Mouse (Mus musculus) MEL (cell line): Measurements from ENCODE around the gene Habp4. TPM values are rescaled to one million over a fixed set of nuclear protein-coding genes. Genes with fewer than 3 reads are reported as not detected.

Source experiments
- DNase-seq: peaks from one replicate; pipeline ENCODE4 v3.0.0; 2011; ENCODE audit warnings: low read depth, low spot score
- H3K27ac ChIP-seq: 2 replicates; pipeline ENCODE4 v1.5.1; 2012; ENCODE audit warnings: low read depth, mild to moderate bottlenecking, control low read depth, low read length, moderate library complexity; ENCODE audit not compliant: control insufficient read depth
- H3K27me3 ChIP-seq, 2 experiments: fragments of 150-350 bp in 1 of 2; sonication (generic) in 1 of 2; 2 replicates each; pipeline ENCODE4 v1.6.1; 2012; ENCODE audit warnings: low read length in 2 of 2, mild to moderate bottlenecking in 2 of 2, improper control_type of control experiment in 1 of 2, moderate library complexity in 1 of 2; ENCODE audit not compliant: insufficient read depth in 2 of 2, control insufficient read depth in 1 of 2
- H3K36me3 ChIP-seq, 2 experiments: 2 replicates each; pipeline ENCODE4 v1.6.1; 2012 to 2014; ENCODE audit warnings: low read length in 2 of 2, improper control_type of control experiment in 1 of 2, inconsistent platforms in 1 of 2, mild to moderate bottlenecking in 1 of 2; ENCODE audit not compliant: insufficient read depth in 2 of 2, control insufficient read depth in 1 of 2
- H3K4me1 ChIP-seq, 2 experiments: fragments of 150-350 bp in 1 of 2; sonication (generic) in 1 of 2; 2 replicates each; pipeline ENCODE4 v1.6.1; 2012; ENCODE audit warnings: low read length in 2 of 2, improper control_type of control experiment in 1 of 2, mild to moderate bottlenecking in 1 of 2; ENCODE audit not compliant: insufficient read depth in 2 of 2, control insufficient read depth in 1 of 2
- H3K4me3 ChIP-seq, 2 experiments: fragments of 150-350 bp in 1 of 2; sonication (generic) in 1 of 2; 2 replicates each; pipeline ENCODE4 v1.5.1; 2012; ENCODE audit warnings: low read depth in 2 of 2, low read length in 2 of 2, mild to moderate bottlenecking in 2 of 2, moderate library complexity in 2 of 2, control low read depth in 1 of 2, improper control_type of control experiment in 1 of 2; ENCODE audit not compliant: control insufficient read depth in 1 of 2, insufficient read depth in 1 of 2
- H3K79me2 ChIP-seq: 2 replicates; pipeline ENCODE4 v1.6.1; 2012; ENCODE audit warnings: mild to moderate bottlenecking, low read length, moderate library complexity; ENCODE audit not compliant: control insufficient read depth, poor library complexity, insufficient read depth
- H3K9ac ChIP-seq: 2 replicates; pipeline ENCODE4 v1.6.1; 2012; ENCODE audit warnings: low read depth, mild to moderate bottlenecking, control low read depth, low read length, moderate library complexity; ENCODE audit not compliant: control insufficient read depth, poor library complexity, severe bottlenecking
- H3K9me3 ChIP-seq: fragments of 150-350 bp; sonication (generic); replicated peaks from 2 replicates; pipeline ENCODE4 v1.6.1; 2012; ENCODE audit warnings: mild to moderate bottlenecking, low read length, improper control_type of control experiment, moderate library complexity; ENCODE audit not compliant: insufficient read depth
- CHD1 ChIP-seq: IDR thresholded peaks from 2 replicates; pipeline ENCODE4 v1.6.1; 2012; ENCODE audit warnings: low read depth, mild to moderate bottlenecking, inconsistent platforms, low read length, improper control_type of control experiment
- CHD2 ChIP-seq: IDR thresholded peaks from 2 replicates; pipeline ENCODE4 v1.6.1; 2011; ENCODE audit warnings: low read length, improper control_type of control experiment
- E2F4 ChIP-seq: IDR thresholded peaks from 2 replicates; pipeline ENCODE4 v1.6.1; 2011; ENCODE audit warnings: low read depth, low read length, improper control_type of control experiment, borderline replicate concordance
- ETS1 ChIP-seq: IDR thresholded peaks from 2 replicates; pipeline ENCODE4 v1.6.1; 2012; ENCODE audit warnings: low read depth, mild to moderate bottlenecking, inconsistent platforms, low read length, improper control_type of control experiment, moderate library complexity
- GATA1 ChIP-seq: IDR thresholded peaks from 2 replicates; pipeline ENCODE4 v1.6.1; 2011; ENCODE audit warnings: low read depth, low read length, improper control_type of control experiment
- HCFC1 ChIP-seq: IDR thresholded peaks from 2 replicates; pipeline ENCODE4 v1.6.1; 2012; ENCODE audit warnings: low read depth, mild to moderate bottlenecking, inconsistent platforms, low read length, improper control_type of control experiment, moderate library complexity
- MAZ ChIP-seq: IDR thresholded peaks from 2 replicates; pipeline ENCODE4 v1.6.1; 2012; ENCODE audit warnings: low read depth, mild to moderate bottlenecking, inconsistent platforms, low read length, improper control_type of control experiment
- MEF2A ChIP-seq: IDR thresholded peaks from 2 replicates; pipeline ENCODE4 v1.6.1; 2014; ENCODE audit warnings: low read depth, mild to moderate bottlenecking, inconsistent platforms, low read length, improper control_type of control experiment; ENCODE audit not compliant: poor library complexity, insufficient replicate concordance, severe bottlenecking; ENCODE audit errors: extremely low read depth
- MXI1 ChIP-seq: IDR thresholded peaks from 2 replicates; pipeline ENCODE4 v1.6.1; 2011; ENCODE audit warnings: mild to moderate bottlenecking, low read depth, low read length, improper control_type of control experiment
- MYB ChIP-seq: IDR thresholded peaks from 2 replicates; pipeline ENCODE4 v1.6.1; 2011; ENCODE audit warnings: mild to moderate bottlenecking, low read depth, low read length, improper control_type of control experiment
- MYC ChIP-seq: IDR thresholded peaks from 2 replicates; pipeline ENCODE4 v1.6.1; 2011; ENCODE audit warnings: low read depth, mild to moderate bottlenecking, low read length, improper control_type of control experiment, moderate library complexity
- NELFE ChIP-seq: IDR thresholded peaks from 2 replicates; pipeline ENCODE4 v1.6.1; 2011; ENCODE audit warnings: low read depth, low read length, improper control_type of control experiment
- NRF1 ChIP-seq: IDR thresholded peaks from 2 replicates; pipeline ENCODE4 v1.6.1; 2014; ENCODE audit warnings: low read depth, mild to moderate bottlenecking, inconsistent platforms, low read length, improper control_type of control experiment, moderate library complexity; ENCODE audit not compliant: poor library complexity, insufficient read depth, severe bottlenecking
- POLR2A ChIP-seq, 2 experiments: IDR thresholded peaks; 2 replicates each; pipeline ENCODE4 v1.6.1; 2011 to 2012; ENCODE audit warnings: low read length in 2 of 2, mild to moderate bottlenecking in 2 of 2, control low read depth in 1 of 2, improper control_type of control experiment in 1 of 2, low read depth in 1 of 2, moderate library complexity in 1 of 2; ENCODE audit not compliant: control insufficient read depth in 1 of 2, insufficient read depth in 1 of 2, poor library complexity in 1 of 2
- POLR2AphosphoS2 ChIP-seq: IDR thresholded peaks from 2 replicates; pipeline ENCODE4 v1.6.1; 2011; ENCODE audit warnings: low read length, improper control_type of control experiment
- POLR2AphosphoS5 ChIP-seq: IDR thresholded peaks from 2 replicates; pipeline ENCODE4 v1.6.1; 2012; ENCODE audit warnings: low read depth, borderline replicate concordance, mild to moderate bottlenecking, inconsistent platforms, low read length, moderate library complexity, mixed read lengths
- RCOR1 ChIP-seq: IDR thresholded peaks from 2 replicates; pipeline ENCODE4 v1.6.1; 2012; ENCODE audit warnings: low read depth, mild to moderate bottlenecking, inconsistent platforms, low read length, improper control_type of control experiment
- SIN3A ChIP-seq: IDR thresholded peaks from 2 replicates; pipeline ENCODE4 v1.6.1; 2012; ENCODE audit warnings: low read length, improper control_type of control experiment, inconsistent platforms
- SMC3 ChIP-seq: IDR thresholded peaks from 2 replicates; pipeline ENCODE4 v1.6.1; 2011; ENCODE audit warnings: low read depth, low read length, improper control_type of control experiment
- TBP ChIP-seq: IDR thresholded peaks from 2 replicates; pipeline ENCODE4 v1.8.0; 2011; ENCODE audit warnings: low read depth, low read length, improper control_type of control experiment
- UBTF ChIP-seq: IDR thresholded peaks from 2 replicates; pipeline ENCODE4 v1.6.1; 2012; ENCODE audit warnings: low read depth, mild to moderate bottlenecking, inconsistent platforms, low read length, improper control_type of control experiment, moderate library complexity, borderline replicate concordance; ENCODE audit not compliant: insufficient read depth
- USF1 ChIP-seq: IDR thresholded peaks from 2 replicates; pipeline ENCODE4 v1.6.1; 2014; ENCODE audit warnings: low read depth, mild to moderate bottlenecking, inconsistent platforms, low read length, improper control_type of control experiment, moderate library complexity
- USF2 ChIP-seq, 2 experiments: IDR thresholded peaks; 2 replicates each; pipeline ENCODE4 v1.6.1; 2011 to 2012; ENCODE audit warnings: improper control_type of control experiment in 2 of 2, low read length in 2 of 2, borderline replicate concordance in 1 of 2, inconsistent platforms in 1 of 2, low read depth in 1 of 2, mild to moderate bottlenecking in 1 of 2; ENCODE audit not compliant: insufficient read depth in 1 of 2
- ZC3H11A ChIP-seq: IDR thresholded peaks from 2 replicates; pipeline ENCODE4 v1.6.1; 2012; ENCODE audit warnings: low read depth, mild to moderate bottlenecking, inconsistent platforms, low read length, improper control_type of control experiment
- ZKSCAN1 ChIP-seq: IDR thresholded peaks from 2 replicates; pipeline ENCODE4 v1.6.1; 2012; ENCODE audit warnings: low read depth, mild to moderate bottlenecking, inconsistent platforms, low read length, improper control_type of control experiment, moderate library complexity
- ZNF384 ChIP-seq: IDR thresholded peaks from 2 replicates; pipeline ENCODE4 v1.6.1; 2012; ENCODE audit warnings: low read depth, mild to moderate bottlenecking, inconsistent platforms, low read length, improper control_type of control experiment
- polyA plus RNA-seq, 2 experiments: library from polyadenylated mRNA; stranded (reverse) in 1 of 2; unstranded in 1 of 2; fragments of >175 nt in 1 of 2; fragments of >200 nt in 1 of 2; gene quantifications; 2 replicates each; pipeline versions ENCODE4 v1.2.1 to v1.2.4; 2012; ENCODE audit warnings: low replicate concordance in 2 of 2, low read depth in 1 of 2; ENCODE audit not compliant: insufficient read length in 2 of 2, insufficient read depth in 1 of 2, missing spikeins in 1 of 2
- total RNA-seq: library from RNA; depleted of rRNA; stranded (reverse); fragments of 300-350 nt; gene quantifications from 2 replicates; pipeline ENCODE4 v1.2.3, GENCODE M21; 2012

Gene Habp4
- total and polyA plus RNA-seq, 3 experiments, result 4.4 to 19.8 TPM; not detected in 1

GRCm38 (mm10) chr13:64163147-64163715 is 1.6 kb downstream of the Habp4 start:
- H3K36me3 ChIP-seq, result no peaks in the 10 kb centered on the region
- H3K4me3 ChIP-seq, result no peak overlapping the region
- TF ChIP-seq MYB (no peak), GATA1 (no peak), HCFC1 (no peak), NELFE (no peak), E2F4 (no peak), POLR2AphosphoS2 (no peak), CHD2 (no peak), MXI1 (no peak), RCOR1 (no peak), MEF2A (no peak), POLR2A (IDR thresholded peaks at IDR 0.05; ENCODE audit: control insufficient read depth in 1 of 2, insufficient read depth in 1 of 2, low read depth in 1 of 2, low read length in 2 of 2, poor library complexity in 1 of 2) (no peak), POLR2AphosphoS5 (no peak), ZKSCAN1 (no peak)
- H3K27ac ChIP-seq, result no peak overlapping the region
- peaks cover 4 to 20% of the 10 kb centered on the region in 2 experiments for H3K27me3 ChIP-seq
- no peaks in the 10 kb centered on the region for H3K9me3 ChIP-seq
- DNase-seq, result no peak
- H3K79me2 ChIP-seq, result no peaks in the 10 kb centered on the region
- peaks cover 0 to 10% of the 10 kb centered on the region in 2 experiments; a peak in 3 of 4 replicates for H3K4me1 ChIP-seq
- no peak overlapping the region for H3K9ac ChIP-seq

GRCm38 (mm10) chr13:64169746-64170145 is 8.1 kb downstream of the Habp4 start:
- Histone ChIP-seq H3K9me3 (no peaks in the 10 kb centered on the region), H3K4me1 (no peaks in the 10 kb centered on the region; a peak in 1 of 4 replicates), H3K27ac (no peak overlapping the region), H3K4me3 (no peak overlapping the region), H3K36me3 (no peaks in the 10 kb centered on the region), H3K27me3 (no peaks in the 10 kb centered on the region), H3K79me2 (no peaks in the 10 kb centered on the region), H3K9ac (no peak overlapping the region)
- no peak for TF ChIP-seq UBTF
- TF ChIP-seq TBP, result no peak
- TF ChIP-seq NRF1, result no peak
- TF ChIP-seq ZKSCAN1, result no peak
- TF ChIP-seq MAZ, result no peak
- no peak for TF ChIP-seq SIN3A
- no peak for TF ChIP-seq USF1
- TF ChIP-seq POLR2A (IDR thresholded peaks at IDR 0.05; ENCODE audit: control insufficient read depth in 1 of 2, insufficient read depth in 1 of 2, low read depth in 1 of 2, low read length in 2 of 2, poor library complexity in 1 of 2), result no peak
- TF ChIP-seq POLR2AphosphoS5, result no peak
- TF ChIP-seq ZNF384, result no peak
- TF ChIP-seq SMC3, result no peak
- no peak for TF ChIP-seq HCFC1
- no peak for TF ChIP-seq MYC
- no peak for TF ChIP-seq MXI1
- no peak for TF ChIP-seq ZC3H11A
- TF ChIP-seq CHD1, result no peak
- no peak for TF ChIP-seq NELFE
- no peak for TF ChIP-seq MYB
- no peak for TF ChIP-seq ETS1
- no peak for TF ChIP-seq USF2 (IDR thresholded peaks at IDR 0.05; ENCODE audit: borderline replicate concordance in 1 of 2, insufficient read depth in 1 of 2, low read depth in 1 of 2, low read length in 2 of 2)
- no peak for DNase-seq
